Mouse (Mus musculus): ENCODE results near the gene Ankrd6. TPM values are rescaled to one million over a fixed set of nuclear protein-coding genes. Genes with fewer than 3 reads are reported as not detected.

Ankrd6 gene
- polyA plus RNA-seq, 1 experiment from 2014 or later = 12.0 TPM

- Histone ChIP-seq H3K9me3 (replicated peaks) (no peaks in the 10 kb centered on the region), H3K4me3 (replicated peaks) (peak overlapping the region; percentile 75), H3K4me1 (peaks cover 14% of the 10 kb centered on the region), H3K9ac (peak overlapping the region; percentile 58), H3K36me3 (no peaks in the 10 kb centered on the region), H3K27ac (replicated peaks) (no peak overlapping the region), H3K27me3 (0 out of 2 replicates have a peak, but pooled peaks cover 3% of the 10 kb centered on the region), H3K4me2 (replicated peaks) (peak overlapping the region; percentile 83)
- ATAC-seq (ENCODE audit: insufficient number of reproducible peaks, low FRiP score, low TSS enrichment, low read depth) = no peak; the same call in none of the 2 replicates
- WGBS = 4% methylated on average over 34 of the region's 34 CpGs
Measured at GRCm38 (mm10) chr4:32951035-32951940, 647 bp upstream of the Ankrd6 start.

- Histone ChIP-seq H3K4me2 (replicated peaks) (0 out of 2 replicates have a peak overlapping the region, but pooled peaks have one; percentile 6), H3K27ac (replicated peaks) (no peak overlapping the region), H3K4me3 (replicated peaks) (no peak overlapping the region), H3K9me3 (replicated peaks) (no peaks in the 10 kb centered on the region), H3K36me3 (no peaks in the 10 kb centered on the region), H3K4me1 (peaks cover 14% of the 10 kb centered on the region), H3K9ac (no peak overlapping the region), H3K27me3 (0 out of 2 replicates have a peak, but pooled peaks cover 3% of the 10 kb centered on the region)
- ATAC-seq (ENCODE audit: insufficient number of reproducible peaks, low FRiP score, low TSS enrichment, low read depth) = no peak
- WGBS = 24% methylated on average over 10 of the region's 10 CpGs
Measured at GRCm38 (mm10) chr4:32948696-32949095, 1.9 kb downstream of the Ankrd6 start.

- Histone ChIP-seq H3K36me3 (no peaks in the 10 kb centered on the region), H3K9me3 (replicated peaks) (no peaks in the 10 kb centered on the region), H3K27ac (replicated peaks) (no peak overlapping the region), H3K4me2 (replicated peaks) (no peak overlapping the region), H3K4me1 (peaks cover 14% of the 10 kb centered on the region), H3K27me3 (0 out of 2 replicates have a peak, but pooled peaks cover 3% of the 10 kb centered on the region), H3K9ac (no peak overlapping the region), H3K4me3 (replicated peaks) (no peak overlapping the region)
- 37% methylated on average over 4 of the region's 4 CpGs for WGBS
- ATAC-seq (ENCODE audit: insufficient number of reproducible peaks, low FRiP score, low TSS enrichment, low read depth) = no peak
Measured at GRCm38 (mm10) chr4:32947631-32948030, 3.0 kb downstream of the Ankrd6 start.

- no peak overlapping the region for H3K4me2 ChIP-seq (replicated peaks)
- H3K36me3 ChIP-seq = no peaks in the 10 kb centered on the region
- H3K27me3 ChIP-seq = no peaks in the 10 kb centered on the region
- H3K9me3 ChIP-seq (replicated peaks) = no peaks in the 10 kb centered on the region
- no peak for ATAC-seq (ENCODE audit: insufficient number of reproducible peaks, low FRiP score, low TSS enrichment, low read depth)
- no peak overlapping the region for H3K4me3 ChIP-seq (replicated peaks)
- no peak overlapping the region for H3K27ac ChIP-seq (replicated peaks)
- WGBS = 77% methylated on average over 4 of the region's 4 CpGs
- peaks cover 4% of the 10 kb centered on the region; the same call in 1 of the 2 replicates for H3K4me1 ChIP-seq
- H3K9ac ChIP-seq = no peak overlapping the region
Measured at GRCm38 (mm10) chr4:32940984-32941383, 9.7 kb downstream of the Ankrd6 start.

GRCm38 (mm10) chr4:32939964-32940363 lies 10.7 kb downstream of the Ankrd6 start:
- no peak overlapping the region for H3K9ac ChIP-seq
- H3K27ac ChIP-seq (replicated peaks) = no peak overlapping the region
- H3K9me3 ChIP-seq (replicated peaks) = no peaks in the 10 kb centered on the region
- peaks cover 4% of the 10 kb centered on the region; the same call in 1 of the 2 replicates for H3K4me1 ChIP-seq
- H3K27me3 ChIP-seq = no peaks in the 10 kb centered on the region
- no peak overlapping the region for H3K4me2 ChIP-seq (replicated peaks)
- H3K36me3 ChIP-seq = no peaks in the 10 kb centered on the region
- ATAC-seq (ENCODE audit: insufficient number of reproducible peaks, low FRiP score, low TSS enrichment, low read depth) = no peak
- 28% methylated on average over 5 of the region's 5 CpGs for WGBS
- no peak overlapping the region for H3K4me3 ChIP-seq (replicated peaks)

GRCm38 (mm10) chr4:32939521-32939920 lies 11.1 kb downstream of the Ankrd6 start:
- ATAC-seq (ENCODE audit: insufficient number of reproducible peaks, low FRiP score, low TSS enrichment, low read depth) = no peak
- H3K27ac ChIP-seq (replicated peaks) = no peak overlapping the region
- H3K27me3 ChIP-seq = no peaks in the 10 kb centered on the region
- peaks cover 4% of the 10 kb centered on the region; the same call in 1 of the 2 replicates for H3K4me1 ChIP-seq
- no peaks in the 10 kb centered on the region for H3K36me3 ChIP-seq
- no peak overlapping the region for H3K9ac ChIP-seq
- H3K4me2 ChIP-seq (replicated peaks) = no peak overlapping the region
- no peaks in the 10 kb centered on the region for H3K9me3 ChIP-seq (replicated peaks)
- WGBS = 32% methylated on average over 4 of the region's 4 CpGs
- H3K4me3 ChIP-seq (replicated peaks) = no peak overlapping the region

- peak overlapping the region; percentile 40 for H3K27ac ChIP-seq (replicated peaks)
- no peaks in the 10 kb centered on the region for H3K36me3 ChIP-seq
- no peaks in the 10 kb centered on the region for H3K27me3 ChIP-seq
- H3K4me2 ChIP-seq (replicated peaks) = no peak overlapping the region; the same call in 1 of the 2 replicates
- 17% methylated on average over 9 of the region's 9 CpGs for WGBS
- H3K9me3 ChIP-seq (replicated peaks) = no peaks in the 10 kb centered on the region
- peaks cover 4% of the 10 kb centered on the region; the same call in 1 of the 2 replicates for H3K4me1 ChIP-seq
- no peak overlapping the region for H3K4me3 ChIP-seq (replicated peaks)
- ATAC-seq (ENCODE audit: insufficient number of reproducible peaks, low FRiP score, low TSS enrichment, low read depth) = 0 out of 2 replicates have a peak, but pooled peaks have one; percentile 61
- H3K9ac ChIP-seq = no peak overlapping the region
Measured at GRCm38 (mm10) chr4:32936762-32937341, 13.8 kb downstream of the Ankrd6 start.

- WGBS = 43% methylated on average over 9 of the region's 9 CpGs
- no peak for ATAC-seq (ENCODE audit: insufficient number of reproducible peaks, low FRiP score, low TSS enrichment, low read depth)
Measured at GRCm38 (mm10) chr4:32932056-32932455, 18.6 kb downstream of the Ankrd6 start.

GRCm38 (mm10) chr4:32929750-32930149 lies 20.9 kb downstream of the Ankrd6 start:
- no peaks in the 10 kb centered on the region for H3K9me3 ChIP-seq (replicated peaks)
- H3K27ac ChIP-seq (replicated peaks) = no peak overlapping the region
- no peak overlapping the region for H3K4me2 ChIP-seq (replicated peaks)
- no peak overlapping the region for H3K9ac ChIP-seq
- 95% methylated on average over 5 of the region's 5 CpGs for WGBS
- no peaks in the 10 kb centered on the region for H3K27me3 ChIP-seq
- peaks cover 4% of the 10 kb centered on the region; the same call in 1 of the 2 replicates for H3K4me1 ChIP-seq
- no peak for ATAC-seq (ENCODE audit: insufficient number of reproducible peaks, low FRiP score, low TSS enrichment, low read depth)
- H3K4me3 ChIP-seq (replicated peaks) = no peak overlapping the region
- H3K36me3 ChIP-seq = no peaks in the 10 kb centered on the region

More at GRCm38 (mm10) chr4:32932056-32932455, 18.6 kb downstream of the Ankrd6 start:
- Histone ChIP-seq H3K4me3 (replicated peaks) (no peak overlapping the region), H3K27me3 (no peaks in the 10 kb centered on the region), H3K36me3 (no peaks in the 10 kb centered on the region), H3K9ac (no peak overlapping the region), H3K27ac (replicated peaks) (no peak overlapping the region), H3K9me3 (replicated peaks) (no peaks in the 10 kb centered on the region), H3K4me2 (replicated peaks) (0 out of 2 replicates have a peak overlapping the region, but pooled peaks have one; percentile 4), H3K4me1 (peaks cover 4% of the 10 kb centered on the region; the same call in 1 of the 2 replicates)

GRCm38 (mm10) chr4:32928692-32929448 lies 21.8 kb downstream of the Ankrd6 start:
- H3K27me3 ChIP-seq = no peaks in the 10 kb centered on the region
- H3K9ac ChIP-seq = no peak overlapping the region
- no peak overlapping the region for H3K4me3 ChIP-seq (replicated peaks)
- no peaks in the 10 kb centered on the region for H3K36me3 ChIP-seq
- H3K9me3 ChIP-seq (replicated peaks) = no peaks in the 10 kb centered on the region
- WGBS = 81% methylated on average over 13 of the region's 13 CpGs
- no peak overlapping the region for H3K27ac ChIP-seq (replicated peaks)
- ATAC-seq (ENCODE audit: insufficient number of reproducible peaks, low FRiP score, low TSS enrichment, low read depth) = no peak
- H3K4me1 ChIP-seq = peaks cover 4% of the 10 kb centered on the region; the same call in 1 of the 2 replicates
- H3K4me2 ChIP-seq (replicated peaks) = no peak overlapping the region
